Mouse (Mus musculus) spleen, adult 2 months (tissue): ENCODE measurements around the gene Slc37a4. TPM values are rescaled to one million over a fixed set of nuclear protein-coding genes. Genes with fewer than 3 reads are reported as not detected.
"Not testable (repeated sequence)": the region's sequence is repeated elsewhere in the genome, so short reads cannot be mapped to it uniquely, and the experiment has no call there.

ENCODE experiments used
- DNase-seq, 2 experiments: peaks; one replicate each; pipeline versions ENCODE4 v3.0.0 to v3.0.0-alpha.2; 2012 to 2021; ENCODE audit warnings: low spot score in 2 of 2, low read depth in 1 of 2
- H3K27ac ChIP-seq: fragments of 200-500 bp; 2 replicates; pipeline ENCODE4 v1.5.1; 2012; ENCODE audit warnings: low read length, inconsistent platforms; ENCODE audit not compliant: insufficient read depth
- H3K27me3 ChIP-seq: fragments of 200-500 bp; 2 replicates; pipeline ENCODE4 v1.6.1; 2012; ENCODE audit warnings: mild to moderate bottlenecking, moderate library complexity, low read length, inconsistent platforms; ENCODE audit not compliant: control insufficient read depth, insufficient read depth
- H3K36me3 ChIP-seq: fragments of 200-500 bp; 2 replicates; pipeline ENCODE4 v1.6.1; 2012; ENCODE audit warnings: mild to moderate bottlenecking, low read length, inconsistent platforms; ENCODE audit not compliant: control insufficient read depth, insufficient read depth
- H3K4me1 ChIP-seq: fragments of 200-500 bp; 2 replicates; pipeline ENCODE4 v1.6.1; 2011; ENCODE audit warnings: inconsistent platforms; ENCODE audit not compliant: control insufficient read depth, insufficient read depth, insufficient read length
- H3K4me3 ChIP-seq: fragments of 200-500 bp; 2 replicates; pipeline ENCODE4 v1.5.1; 2011; ENCODE audit warnings: mild to moderate bottlenecking, inconsistent platforms; ENCODE audit not compliant: insufficient read depth, insufficient read length; ENCODE audit errors: extremely low read depth
- CTCF ChIP-seq: fragments of 200-500 bp; IDR thresholded peaks from 2 replicates; pipeline ENCODE4 v1.5.1; 2011; ENCODE audit warnings: mild to moderate bottlenecking, inconsistent platforms; ENCODE audit not compliant: insufficient read depth, insufficient read length, insufficient replicate concordance; ENCODE audit errors: extremely low read depth
- POLR2A ChIP-seq: fragments of 200-500 bp; IDR thresholded peaks from 2 replicates; pipeline ENCODE4 v1.6.1; 2011; ENCODE audit warnings: low read depth, low read length, inconsistent platforms
- WGBS: fragments of 180-500 bp; shearing (Covaris S2); methylation state at CpG from one replicate; pipeline ENCODE4 v1.1.7; 2018; 5-methylcytosine and 5-hydroxymethylcytosine counted together
- polyA plus RNA-seq: library from polyadenylated mRNA; depleted of rRNA; stranded (reverse); fragments of >200 nt; gene quantifications from 2 replicates; pipeline ENCODE4 v1.2.3, GENCODE M21; 2012

The Slc37a4 gene
- polyA plus RNA-seq, 1 experiment: 24.5 TPM

GRCm38 (mm10) chr9:44407752-44408097 is 11.1 kb downstream of the Slc37a4 start:
- under 1% methylated on average over 24 of the region's 24 CpGs for WGBS
- peaks cover 31% of the 10 kb centered on the region for H3K36me3 ChIP-seq
- no peaks in the 10 kb centered on the region for H3K27me3 ChIP-seq
- TF ChIP-seq CTCF (no peak), POLR2A (no peak; the same call in 1 of the 2 replicates)
- no peak for DNase-seq
- peak overlapping the region; percentile 92 for H3K4me3 ChIP-seq
- no peaks in the 10 kb centered on the region for H3K4me1 ChIP-seq
- peak overlapping the region; percentile 96 for H3K27ac ChIP-seq

- not testable (repeated sequence) for H3K4me1 ChIP-seq, H3K27me3 ChIP-seq, H3K4me3 ChIP-seq, DNase-seq, H3K27ac ChIP-seq
- H3K36me3 ChIP-seq: peaks cover 30% of the 10 kb centered on the region
- 72% methylated on average over 9 of the region's 9 CpGs for WGBS
These were observed 12.0 kb downstream of the Slc37a4 start for GRCm38 (mm10) chr9:44408693-44409092.

GRCm38 (mm10) chr9:44410647-44411336 is 14.1 kb downstream of the Slc37a4 start:
- WGBS: 84% methylated on average over 2 of the region's 2 CpGs

GRCm38 (mm10) chr9:44411601-44412130 is 15.0 kb downstream of the Slc37a4 start:
- no peak for TF ChIP-seq CTCF
- TF ChIP-seq POLR2A: no peak
- Histone ChIP-seq H3K27ac (no peak overlapping the region), H3K27me3 (no peaks in the 10 kb centered on the region), H3K4me3 (no peak overlapping the region), H3K4me1 (no peaks in the 10 kb centered on the region), H3K36me3 (peaks cover 20% of the 10 kb centered on the region)
- 82% methylated on average over 1 of the region's 1 CpGs for WGBS
- DNase-seq: no peak

More at GRCm38 (mm10) chr9:44410647-44411336, 14.1 kb downstream of the Slc37a4 start:
- TF ChIP-seq POLR2A (no peak), CTCF (no peak)
- H3K36me3 ChIP-seq: peaks cover 20% of the 10 kb centered on the region
- H3K27ac ChIP-seq: no peak overlapping the region
- no peak for DNase-seq
- no peak overlapping the region for H3K4me3 ChIP-seq
- H3K27me3 ChIP-seq: no peaks in the 10 kb centered on the region
- H3K4me1 ChIP-seq: no peaks in the 10 kb centered on the region

GRCm38 (mm10) chr9:44412306-44412705 is 15.7 kb downstream of the Slc37a4 start:
- Histone ChIP-seq H3K4me3 (no peak overlapping the region), H3K27me3 (no peaks in the 10 kb centered on the region), H3K4me1 (peaks cover 4% of the 10 kb centered on the region; the same call in 1 of the 2 replicates), H3K27ac (no peak overlapping the region), H3K36me3 (peaks cover 20% of the 10 kb centered on the region)
- DNase-seq: no peak
- TF ChIP-seq CTCF: no peak
- TF ChIP-seq POLR2A: no peak
- WGBS: 65% methylated on average over 4 of the region's 4 CpGs

GRCm38 (mm10) chr9:44412781-44413180 is 16.1 kb downstream of the Slc37a4 start:
- 89% methylated on average over 2 of the region's 2 CpGs for WGBS
- DNase-seq: no peak
- peaks cover 7% of the 10 kb centered on the region; the same call in 1 of the 2 replicates for H3K4me1 ChIP-seq
- TF ChIP-seq POLR2A: no peak
- TF ChIP-seq CTCF: no peak
- H3K36me3 ChIP-seq: peaks cover 20% of the 10 kb centered on the region
- no peaks in the 10 kb centered on the region for H3K27me3 ChIP-seq
- H3K27ac ChIP-seq: no peak overlapping the region
- H3K4me3 ChIP-seq: no peak overlapping the region

- Histone ChIP-seq H3K4me3 (peak overlapping the region; percentile 79), H3K4me1 (peaks cover 7% of the 10 kb centered on the region; the same call in 1 of the 2 replicates), H3K36me3 (peaks cover 4% of the 10 kb centered on the region), H3K27me3 (no peaks in the 10 kb centered on the region), H3K27ac (peak overlapping the region; percentile 45)
- WGBS: 5% methylated on average over 26 of the region's 26 CpGs
- no peak for DNase-seq
- TF ChIP-seq CTCF: no peak
- TF ChIP-seq POLR2A: no peak
These were observed 20.7 kb downstream of the Slc37a4 start for GRCm38 (mm10) chr9:44417156-44417891.
